In genomic region chr12:49374606-49374995, GRCm38 (mm10) we compare ENCODE assay signal across 8 mouse cellular contexts. TPM values are rescaled to one million over a fixed set of nuclear protein-coding genes. Genes with fewer than 3 reads are reported as not detected.
DNase-seq lines count a peak whose midpoint lies in the region; ATAC-seq lines count a peak whose summit lies in the region.

No protein-coding gene starts in this region.

- ATAC-seq in frontal cortex, adult (ENCODE audit: low TSS enrichment), result no peak; the same call in 1 of the 2 replicates
- ATAC-seq in intestine, embryonic 14.5 days (replicated peaks; ENCODE audit: low FRiP score, low TSS enrichment, low read depth), result no peak
- 0 out of 2 replicates have a peak, but pooled peaks have one; percentile 9 for ATAC-seq in midbrain, embryonic 13.5 days
- no peak for ATAC-seq in monocyte, adult 5-6 weeks (replicated peaks; ENCODE audit: insufficient number of reproducible peaks, low FRiP score, low TSS enrichment, poor library complexity, severe bottlenecking)

- H3K9me3 ChIP-seq in intestine, embryonic 14.5 days (ENCODE audit: control insufficient read depth, low read length), result no peaks in the 10 kb centered on the region
- no peaks in the 10 kb centered on the region for H3K9me3 ChIP-seq in midbrain, embryonic 13.5 days

- H3K9ac ChIP-seq in intestine, embryonic 14.5 days (ENCODE audit: low read length), result no peak overlapping the region
- H3K9ac ChIP-seq in midbrain, embryonic 13.5 days (replicated peaks), result no peak overlapping the region

- peaks cover 96% of the 10 kb centered on the region for H3K27me3 ChIP-seq in intestine, embryonic 14.5 days (replicated peaks; ENCODE audit: control insufficient read depth, insufficient read depth, low read length)
- peaks cover 90% of the 10 kb centered on the region for H3K27me3 ChIP-seq in midbrain, embryonic 13.5 days

- peak overlapping the region; percentile 37 for H3K4me2 ChIP-seq in intestine, embryonic 14.5 days (ENCODE audit: low read length)
- peak overlapping the region; percentile 39 for H3K4me2 ChIP-seq in midbrain, embryonic 13.5 days (replicated peaks)

- no peaks in the 10 kb centered on the region for H3K4me1 ChIP-seq in intestine, embryonic 14.5 days (replicated peaks; ENCODE audit: control insufficient read depth, insufficient read depth, low read length)
- peaks cover 9% of the 10 kb centered on the region; the same call in 1 of the 2 replicates for H3K4me1 ChIP-seq in midbrain, embryonic 13.5 days (replicated peaks)

- H3K4me3 ChIP-seq in intestine, embryonic 14.5 days (ENCODE audit: low read depth, low read length), result peak overlapping the region; percentile 22
- peak overlapping the region; percentile 18 for H3K4me3 ChIP-seq in midbrain, embryonic 13.5 days (replicated peaks)

- no peak overlapping the region for H3K27ac ChIP-seq in intestine, embryonic 14.5 days (ENCODE audit: low read depth)
- no peak overlapping the region for H3K27ac ChIP-seq in midbrain, embryonic 13.5 days

- WGBS in intestine, embryonic 14.5 days, result under 1% methylated on average over 14 of the region's 14 CpGs
- WGBS in midbrain, embryonic 13.5 days, result under 1% methylated on average over 14 of the region's 14 CpGs

- no peaks in the 10 kb centered on the region for H3K36me3 ChIP-seq in intestine, embryonic 14.5 days (ENCODE audit: control insufficient read depth, insufficient read depth, low read length)
- no peaks in the 10 kb centered on the region for H3K36me3 ChIP-seq in midbrain, embryonic 13.5 days

- peak; percentile 28 to 54 for DNase-seq in frontal cortex, postnatal 14 days (ENCODE audit: low spot score in 2 of 2)
- DNase-seq in A20 (ENCODE audit: low read depth, low spot score), result peak; percentile 3
- DNase-seq in embryo, embryonic 9.5 days (ENCODE audit: extremely low spot score), result peak; percentile 72
- DNase-seq in intestine, embryonic 14.5 days (ENCODE audit: low spot score), result peak; percentile 66
- DNase-seq in spleen, postnatal 14 days (ENCODE audit: low spot score in 2 of 2), result no peak

RNA-seq across cellular contexts. Expression of gene Foxg1, which starts 7.9 kb away (rescaled TPM):
- not detected in 2 replicates for polyA plus RNA-seq in intestine, embryonic 14.5 days (2014; fragmentation: Nextera tagmentation; extraction: Ambion mirVana)
- polyA plus RNA-seq in midbrain, embryonic 13.5 days (2015; fragmentation: Nextera tagmentation; extraction: Ambion mirVana), result 0.63 and 6.4 TPM in 2 replicates
- total RNA-seq in monocyte, adult 5-6 weeks (2017), result not detected in 3 replicates

RNA-seq across cellular contexts. Expression of gene Gm43517, which starts 10.4 kb away (rescaled TPM):
- not detected in 2 replicates for polyA plus RNA-seq in intestine, embryonic 14.5 days (2014; fragmentation: Nextera tagmentation; extraction: Ambion mirVana)
- 0.15 TPM in 1 of 2 replicates, not detected in the other for polyA plus RNA-seq in midbrain, embryonic 13.5 days (2015; fragmentation: Nextera tagmentation; extraction: Ambion mirVana)
- not detected in 3 replicates for total RNA-seq in monocyte, adult 5-6 weeks (2017)

Comparison
In these comparisons a context has a peak if more than half of its experiments do, and no peak if none do; other contexts are left out.
1. DNase-seq: peak in frontal cortex, postnatal 14 days (2 of 2), A20 (single experiment), embryo, embryonic 9.5 days (single experiment) and intestine, embryonic 14.5 days (single experiment); none in spleen, postnatal 14 days (0 of 2).